Mouse (Mus musculus) ES-E14 (cell line): ENCODE results near the gene Adamts17.

ENCODE experiments used
- CHD2 ChIP-seq: IDR thresholded peaks from 2 replicates; pipeline ENCODE4 v1.6.1; 2014; ENCODE audit warnings: mild to moderate bottlenecking, low read depth, low read length, inconsistent platforms
- MAFK ChIP-seq: IDR thresholded peaks from 2 replicates; pipeline ENCODE4 v1.6.1; 2014; ENCODE audit warnings: mild to moderate bottlenecking, low read depth, low read length, inconsistent platforms; ENCODE audit not compliant: insufficient read depth
- ZC3H11A ChIP-seq: IDR thresholded peaks from 2 replicates; pipeline ENCODE4 v1.6.1; 2012; ENCODE audit warnings: low read depth, mild to moderate bottlenecking, inconsistent platforms, low read length, borderline replicate concordance

GRCm38 (mm10) chr7:66866944-66867718 lies 27.6 kb downstream of the Adamts17 start:
- TF ChIP-seq MAFK (no peak), ZC3H11A (no peak), CHD2 (no peak)
